Mouse (Mus musculus): Measurements from ENCODE around the gene Cacna1c. TPM values are rescaled to one million over a fixed set of nuclear protein-coding genes. Genes with fewer than 3 reads are reported as not detected.

The Cacna1c gene
- total RNA-seq, 2 experiments from 2014 or later, result 2.1 to 2.7 TPM

DNA sequence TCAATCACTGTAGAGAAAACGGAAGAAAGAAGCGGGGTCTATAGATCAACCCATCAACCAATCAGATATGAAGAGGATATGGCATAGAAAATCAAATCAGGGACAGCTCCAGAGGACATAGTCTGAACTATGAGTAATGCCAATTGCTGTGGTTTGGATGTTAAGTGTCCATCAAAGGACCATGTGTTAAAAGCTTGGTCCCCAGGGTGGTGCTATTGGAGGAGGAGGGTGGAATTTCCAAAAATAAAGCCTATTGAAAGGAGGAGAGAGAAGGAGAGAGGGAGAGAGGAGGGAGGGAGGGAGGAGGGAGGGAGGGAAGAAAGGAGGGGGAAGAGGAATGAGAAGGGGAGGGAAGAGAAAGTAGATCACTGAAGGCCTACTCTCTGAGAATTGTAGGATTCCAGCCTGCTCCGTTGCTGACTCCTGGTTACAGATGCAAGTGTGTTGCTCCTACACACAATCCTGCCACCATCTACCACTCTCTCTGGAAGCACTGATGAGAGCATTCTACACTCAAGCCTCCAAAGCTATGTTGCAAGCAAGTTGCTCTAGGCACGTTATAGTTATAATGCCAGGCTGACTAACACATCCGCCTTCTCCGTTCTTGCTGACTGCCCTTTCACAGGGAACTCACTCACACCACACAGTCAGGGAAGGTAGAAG lies 547.0 kb downstream of the Cacna1c start:
- no peak for DNase-seq

DNA sequence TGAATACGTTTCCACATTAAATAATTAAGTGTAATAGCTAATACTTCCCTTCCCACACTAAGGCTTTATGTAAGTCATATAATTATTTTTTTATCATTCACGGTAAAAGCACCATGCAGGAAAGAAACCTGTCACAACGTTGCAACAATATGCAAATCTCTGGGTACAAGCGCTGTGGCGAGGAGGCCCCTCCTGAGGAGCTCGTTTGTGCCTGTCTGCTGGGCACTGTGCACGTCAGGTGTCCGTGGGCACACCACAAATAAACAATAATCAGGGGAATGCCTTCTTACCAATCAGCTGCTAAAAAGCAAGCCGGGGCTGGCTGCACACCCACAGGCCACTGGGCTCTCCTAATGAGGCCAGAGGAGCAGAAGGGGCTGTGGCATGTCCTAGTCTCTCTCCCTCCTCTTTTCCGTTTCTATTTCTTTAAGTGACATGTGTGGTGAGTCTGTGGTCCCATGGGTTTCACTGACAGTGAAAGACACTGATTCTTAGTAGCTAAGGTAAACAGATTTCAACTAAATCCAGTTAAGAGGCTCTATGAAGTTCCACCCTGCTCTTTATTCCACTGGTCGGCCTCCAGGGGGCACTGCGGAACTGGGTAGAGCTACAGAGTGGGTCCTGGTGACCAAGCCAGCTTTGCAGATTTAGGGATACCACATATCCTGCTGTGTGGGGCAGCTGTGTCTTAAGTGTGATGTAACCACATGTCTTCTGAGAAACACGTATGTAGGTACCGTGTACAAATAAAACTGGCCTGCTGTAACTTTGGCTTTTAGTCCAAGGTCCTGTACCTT lies 549.8 kb downstream of the Cacna1c start:
- peak; percentile 59 for DNase-seq

DNA sequence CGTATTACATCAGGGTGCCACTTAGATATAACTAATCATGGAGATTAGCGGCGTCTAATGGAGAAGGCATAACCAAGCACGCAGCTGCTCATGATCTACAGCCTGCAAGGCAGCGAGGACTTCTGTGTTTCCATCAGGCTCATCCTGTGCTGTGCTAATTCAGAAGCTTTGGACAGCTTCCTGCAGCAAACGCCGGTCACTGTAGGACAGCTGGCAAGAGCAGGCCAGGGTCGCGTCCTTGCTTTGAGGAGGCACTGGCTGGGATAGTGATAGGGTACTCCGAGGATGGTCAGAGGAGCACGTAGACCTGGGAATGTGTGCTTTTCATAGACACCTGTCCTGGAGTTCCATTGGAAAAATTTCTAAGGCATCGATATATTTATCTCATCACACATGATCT lies 551.4 kb downstream of the Cacna1c start:
- no peak for DNase-seq

DNA sequence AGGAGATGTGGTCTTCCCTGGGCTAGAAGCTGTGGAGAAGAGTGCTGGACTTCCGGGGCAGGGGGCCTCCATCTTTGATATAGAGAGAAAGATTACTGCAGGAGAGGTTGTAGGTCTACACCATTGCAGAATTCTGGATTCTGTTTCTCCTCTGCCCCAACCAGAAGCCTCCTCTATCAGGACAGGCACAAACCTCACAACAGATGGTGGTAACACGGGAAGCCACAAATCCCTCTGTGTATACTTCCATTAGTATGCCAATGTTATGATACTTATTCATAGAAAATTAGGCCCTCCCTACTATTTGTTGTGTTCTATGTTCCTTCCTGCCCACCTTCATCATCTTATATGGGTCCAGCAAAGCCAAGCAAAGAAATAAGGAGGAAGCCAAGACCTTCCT lies 552.7 kb downstream of the Cacna1c start:
- no peak for DNase-seq

DNA sequence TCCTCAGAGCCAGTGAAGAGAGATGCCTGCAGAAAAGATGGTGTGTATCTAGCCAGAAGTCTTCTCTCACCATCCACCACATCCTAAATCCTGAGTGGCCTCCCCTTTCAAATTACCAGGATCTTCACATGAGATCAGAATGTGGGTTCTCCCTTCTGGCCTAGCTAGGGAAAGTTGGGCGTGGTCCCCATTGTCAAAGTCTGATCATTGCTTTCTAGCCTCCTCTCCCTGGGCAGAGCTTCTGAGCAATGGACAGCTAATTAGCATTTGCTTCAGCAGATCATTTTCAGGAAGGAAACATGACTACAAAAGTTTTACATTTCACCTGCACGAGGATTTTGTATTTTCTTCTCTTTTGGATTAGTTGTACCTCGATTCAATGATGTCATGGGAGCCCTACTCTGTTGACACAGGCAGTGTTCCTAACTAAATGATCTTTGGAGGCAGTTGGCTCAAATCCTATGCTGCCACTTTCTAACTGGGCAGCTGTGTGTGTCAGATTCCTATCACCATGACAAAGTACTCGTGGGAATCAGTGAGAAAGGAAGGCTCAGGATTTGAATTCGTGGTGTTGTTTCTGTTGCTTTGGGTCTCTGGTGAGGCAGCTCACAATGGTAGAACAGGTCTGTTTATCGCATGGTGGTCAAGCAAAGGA lies 554.4 kb downstream of the Cacna1c start:
- DNase-seq, result no peak

DNA sequence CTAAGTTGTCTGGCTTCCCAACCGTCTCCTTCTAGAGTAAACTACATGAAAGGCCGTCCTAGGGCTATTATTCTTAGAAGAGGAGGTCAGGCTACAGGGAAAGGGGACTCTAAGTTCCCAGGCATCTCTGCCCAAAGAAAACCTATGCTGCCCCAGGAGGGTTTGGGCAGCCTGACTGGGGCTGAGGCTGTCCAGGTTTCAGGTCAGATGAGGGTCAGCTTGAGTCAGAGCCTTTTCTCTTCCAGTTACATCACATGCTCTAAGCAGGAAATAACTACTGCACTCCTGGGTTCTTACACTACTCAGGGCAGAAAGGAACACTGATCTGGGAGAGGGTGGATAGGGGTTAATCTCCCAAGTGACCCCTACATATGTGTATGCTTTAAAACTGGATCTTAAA lies 556.4 kb downstream of the Cacna1c start:
- no peak for DNase-seq

DNA sequence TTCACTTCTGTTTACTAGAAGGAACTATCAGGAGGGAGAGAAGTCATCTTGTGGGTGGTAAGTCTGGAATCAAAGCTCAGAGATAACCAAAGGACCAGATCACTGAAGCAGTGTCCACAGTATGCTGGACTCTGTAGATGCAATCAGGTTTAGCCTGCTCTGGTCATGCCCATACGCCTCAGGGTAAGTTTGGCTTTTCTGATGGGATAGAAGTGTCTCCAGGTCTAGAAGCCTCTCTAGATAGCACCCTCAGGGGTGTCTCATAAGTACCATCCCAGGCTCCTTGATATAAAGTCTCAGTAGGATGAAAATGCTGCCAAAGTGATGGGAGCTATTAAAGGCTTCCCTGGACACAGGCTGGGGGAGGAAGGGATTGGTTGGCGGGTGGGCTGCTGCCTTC lies 557.3 kb downstream of the Cacna1c start:
- DNase-seq, result no peak

DNA sequence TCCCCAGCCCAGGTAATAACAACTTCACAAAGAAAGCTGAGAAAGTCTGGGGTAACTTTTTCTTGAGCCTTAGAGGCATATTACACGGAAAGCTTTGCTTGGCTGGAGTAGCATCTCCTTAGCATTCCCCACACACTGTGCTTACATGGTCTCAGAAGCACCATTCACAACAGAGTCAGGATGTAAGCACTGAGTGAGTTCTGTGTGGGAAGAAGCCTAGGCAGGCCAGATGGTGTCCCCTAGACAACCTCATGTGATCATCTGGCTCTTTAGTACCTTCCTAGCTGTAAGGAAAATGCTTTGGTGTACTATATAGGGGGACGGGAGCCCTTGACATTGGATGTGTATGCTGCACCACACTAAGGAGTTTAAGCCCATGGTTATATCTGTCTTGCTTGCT lies 563.7 kb downstream of the Cacna1c start:
- DNase-seq, result no peak

DNA sequence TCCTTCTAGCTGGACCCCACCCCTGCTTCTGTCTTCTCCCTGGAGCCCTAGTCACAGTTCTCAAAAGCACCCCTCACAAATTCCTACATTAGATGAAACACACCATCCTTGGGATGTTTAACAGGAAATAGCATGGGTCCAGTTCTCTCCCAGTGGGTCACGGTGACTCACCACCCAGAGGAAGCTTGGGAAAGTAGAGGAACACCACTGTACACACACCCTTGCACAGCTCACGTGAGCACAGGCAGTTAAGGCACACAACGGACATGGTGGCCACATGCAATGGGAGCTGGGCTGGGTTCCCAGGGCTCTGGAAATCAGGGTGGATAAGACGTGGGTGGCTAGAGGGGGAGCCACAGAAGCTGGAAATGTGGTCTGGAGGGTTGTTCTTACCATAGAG lies 566.2 kb downstream of the Cacna1c start:
- DNase-seq, result no peak

DNA sequence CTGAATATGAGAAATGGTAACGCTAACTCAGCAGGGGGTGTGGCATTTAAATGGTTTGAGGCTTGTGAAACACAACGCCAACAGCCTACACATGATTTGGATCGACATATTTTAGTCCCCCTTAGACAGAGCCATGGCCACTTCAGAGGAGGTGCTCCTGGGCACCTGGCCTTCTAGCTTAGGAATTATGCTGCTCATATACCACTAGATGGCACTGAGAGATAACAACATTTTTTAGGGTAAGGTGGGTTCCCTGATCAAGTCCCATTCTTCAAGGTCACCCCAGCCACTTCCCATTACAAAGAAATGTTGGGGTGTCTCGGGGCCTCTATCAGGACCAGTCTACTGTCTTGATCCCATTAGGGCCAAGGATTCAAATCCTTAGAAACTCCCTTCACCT lies 570.0 kb downstream of the Cacna1c start:
- DNase-seq, result no peak

DNA sequence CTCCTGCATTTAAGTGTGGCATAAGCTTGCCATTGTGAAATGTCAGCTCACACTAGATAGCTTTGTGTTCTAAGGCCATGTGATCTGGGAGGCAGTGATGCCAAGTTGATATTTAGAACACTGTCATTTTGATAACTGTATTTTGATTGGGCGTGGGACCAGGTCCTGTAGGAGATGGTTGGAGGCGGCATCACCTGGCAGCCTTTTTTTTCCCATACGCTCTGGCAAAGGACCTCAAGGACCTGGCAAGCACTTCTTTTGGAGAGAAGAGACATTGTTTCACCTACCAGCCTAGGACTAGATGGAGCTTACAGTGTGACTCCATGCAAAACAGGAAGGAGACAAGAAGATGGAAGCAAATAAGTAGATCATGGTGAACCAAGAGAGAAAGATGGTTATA lies 572.6 kb downstream of the Cacna1c start:
- no peak for DNase-seq

DNA sequence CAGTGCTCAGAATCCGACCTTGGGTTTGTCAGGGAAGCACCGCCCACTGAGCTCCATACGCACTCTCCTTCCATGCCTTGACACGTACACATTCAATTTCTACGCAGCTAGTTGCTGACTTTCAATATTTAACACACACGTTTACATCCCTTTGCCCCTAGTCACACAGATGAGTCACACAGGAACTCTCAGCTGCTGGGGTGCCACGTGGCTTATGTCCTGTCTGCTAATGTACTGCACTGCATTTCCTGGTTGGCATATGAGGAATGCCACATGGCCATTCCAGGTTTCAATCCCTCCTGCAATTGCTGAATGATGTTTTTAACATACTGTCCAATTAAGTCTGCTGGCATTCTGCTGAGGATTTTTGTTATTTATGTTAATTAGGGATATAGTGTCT lies 574.4 kb downstream of the Cacna1c start:
- no peak for DNase-seq

DNA sequence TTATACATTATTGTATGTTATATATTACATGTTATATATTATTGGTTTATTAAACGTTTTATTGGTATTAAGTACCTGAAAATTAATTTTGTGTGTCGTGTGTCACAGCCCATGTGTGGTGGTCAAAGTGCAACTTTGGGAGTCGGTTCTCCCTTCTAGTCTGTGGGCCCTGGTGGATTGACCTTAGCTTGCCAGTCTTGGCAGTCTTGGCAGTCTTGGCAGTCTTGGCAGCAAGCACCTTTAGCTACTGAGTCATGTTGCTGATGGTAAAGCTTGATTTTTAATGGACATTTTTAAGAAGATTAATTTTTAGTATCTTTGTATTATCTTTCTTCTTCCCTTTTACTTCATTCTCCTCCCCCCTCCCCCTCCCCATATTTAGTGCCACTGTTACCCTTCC lies 574.8 kb downstream of the Cacna1c start:
- DNase-seq, result no peak

DNA sequence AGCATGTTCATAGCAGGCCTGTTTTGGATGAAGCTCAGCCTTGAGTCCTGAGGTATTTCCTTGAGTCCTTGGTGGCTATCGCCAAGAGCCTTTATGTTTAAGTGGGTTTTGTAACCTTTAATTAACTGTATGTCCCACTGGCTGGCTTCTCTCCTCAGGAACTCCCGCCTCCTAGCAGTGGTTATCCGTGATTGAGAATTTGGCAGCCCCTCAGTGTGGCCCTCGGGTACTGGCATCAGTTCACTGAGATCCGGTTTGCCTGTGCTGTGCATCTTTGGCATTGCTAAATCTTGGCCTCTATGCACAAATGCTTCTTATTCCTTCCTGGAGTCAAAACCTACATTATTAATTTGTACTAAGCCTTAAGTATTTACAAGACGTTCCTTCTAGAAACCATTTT lies 587.3 kb downstream of the Cacna1c start:
- DNase-seq, result no peak

DNA sequence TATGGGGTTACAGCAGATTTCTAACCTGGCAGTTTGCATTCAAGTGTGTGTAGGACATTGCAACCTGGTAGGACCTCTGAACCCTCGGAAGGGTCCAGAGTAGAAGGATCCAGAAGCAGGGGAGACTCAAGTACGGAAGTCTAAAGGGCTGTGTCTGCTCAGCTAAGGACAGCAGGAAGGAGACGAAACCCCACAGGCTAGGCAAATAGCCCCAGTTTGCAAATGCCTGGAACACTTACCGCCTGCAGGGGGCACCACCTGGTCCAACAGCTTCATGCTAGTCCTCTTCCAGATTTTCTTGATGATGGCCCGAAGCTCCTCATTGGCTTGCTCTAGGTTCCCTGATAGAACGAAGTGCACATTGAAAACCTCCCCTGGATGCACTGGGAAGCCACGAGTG lies 590.2 kb downstream of the Cacna1c start:
- no peak for DNase-seq

DNA sequence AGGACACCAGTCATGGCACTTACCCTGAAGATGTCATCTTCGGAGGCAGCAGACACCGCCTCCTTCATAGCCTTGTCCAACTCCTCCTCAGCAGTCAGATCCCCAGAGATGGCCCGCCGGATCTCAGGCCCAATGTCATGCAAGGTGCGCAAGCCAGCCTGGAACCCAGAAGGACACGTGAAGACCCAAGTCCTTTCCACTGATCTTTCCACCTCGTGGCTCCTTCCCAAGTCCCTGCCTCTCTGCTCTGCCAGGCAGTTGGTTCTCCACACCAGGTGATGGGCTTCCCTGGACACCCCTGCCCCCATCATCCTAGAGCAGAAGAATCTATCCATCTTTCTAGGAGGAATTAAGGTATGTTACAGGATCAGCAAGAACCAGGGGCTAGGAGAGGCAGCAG lies 592.4 kb downstream of the Cacna1c start:
- no peak for DNase-seq

DNA sequence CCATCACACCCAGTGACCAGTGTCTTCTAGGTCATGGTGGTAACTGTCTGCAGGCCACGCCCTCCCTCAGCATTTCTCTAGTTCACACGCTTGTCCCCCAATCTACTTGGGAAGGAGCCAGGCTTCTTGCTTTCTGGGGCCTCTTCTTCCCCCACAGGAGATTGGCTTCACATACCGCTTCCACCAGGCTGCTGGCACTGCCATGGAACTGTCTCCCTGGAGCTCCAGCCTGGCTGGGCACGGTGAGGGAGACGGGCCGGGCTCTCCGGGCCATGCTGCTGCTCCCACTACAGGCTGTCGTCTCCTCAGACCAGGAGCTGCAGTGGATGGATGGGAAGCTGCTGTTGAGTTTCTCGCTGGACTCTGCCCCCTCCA lies 600.5 kb downstream of the Cacna1c start:
- no peak for DNase-seq

DNA sequence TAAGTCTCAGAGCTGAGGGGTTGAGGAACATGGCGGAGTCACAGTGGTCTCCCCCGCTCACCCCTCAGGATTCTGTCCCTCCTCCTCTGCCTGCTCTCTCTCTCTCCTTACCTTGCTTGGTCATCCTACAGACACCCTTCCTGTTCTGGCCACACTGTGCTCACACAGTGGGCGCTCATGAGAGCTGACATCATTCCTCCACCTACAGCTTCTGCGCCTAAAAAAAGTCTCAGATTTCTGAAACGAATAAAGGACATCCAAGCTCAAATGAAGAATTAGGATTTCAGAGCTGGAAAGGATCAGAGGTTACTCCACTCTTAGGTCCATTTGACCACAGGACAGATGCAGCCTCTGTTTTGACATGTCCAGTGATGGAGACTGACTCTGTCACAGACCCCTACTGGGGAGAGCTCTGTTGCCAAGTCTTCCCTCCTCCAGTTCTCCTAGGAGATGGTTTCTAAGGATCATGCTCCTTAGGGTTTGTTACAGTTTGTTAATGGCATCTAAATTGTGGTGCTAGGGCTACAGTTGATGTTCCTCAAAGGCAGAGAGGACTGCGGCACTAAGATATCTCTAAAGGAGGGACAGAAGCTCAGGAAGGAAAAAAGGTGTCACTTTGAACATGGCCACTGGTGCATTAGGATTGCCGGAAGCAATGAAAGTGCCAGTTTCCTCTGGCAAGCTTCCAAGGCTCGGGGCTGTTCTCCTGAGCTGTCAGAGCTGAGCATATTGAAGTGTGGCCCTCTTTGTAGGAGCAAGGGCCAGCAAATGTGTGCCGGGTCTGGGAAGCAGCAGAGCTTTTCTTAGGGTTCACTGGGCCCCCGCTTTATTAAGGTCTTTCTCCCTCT lies 601.2 kb downstream of the Cacna1c start:
- DNase-seq, result no peak

DNA sequence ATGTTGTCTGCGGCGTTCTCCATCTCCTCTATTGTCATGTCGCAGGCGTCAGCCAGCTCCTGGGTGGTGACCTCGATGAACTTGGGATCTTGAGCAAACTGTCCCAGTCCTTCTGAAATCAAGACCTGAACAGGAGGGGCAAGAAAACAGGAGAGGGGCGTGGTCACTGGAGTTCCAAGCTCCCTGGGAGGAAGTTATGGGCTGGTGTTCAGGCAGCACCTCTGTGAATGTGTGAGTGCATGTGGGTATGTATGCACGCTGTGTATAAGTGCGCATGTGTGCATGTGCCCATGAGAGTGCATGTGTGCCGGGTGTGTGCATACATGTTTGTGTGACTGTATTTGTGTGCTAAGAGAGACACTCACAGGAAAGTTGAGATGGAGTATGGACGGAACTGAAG lies 602.1 kb downstream of the Cacna1c start:
- DNase-seq, result no peak

DNA sequence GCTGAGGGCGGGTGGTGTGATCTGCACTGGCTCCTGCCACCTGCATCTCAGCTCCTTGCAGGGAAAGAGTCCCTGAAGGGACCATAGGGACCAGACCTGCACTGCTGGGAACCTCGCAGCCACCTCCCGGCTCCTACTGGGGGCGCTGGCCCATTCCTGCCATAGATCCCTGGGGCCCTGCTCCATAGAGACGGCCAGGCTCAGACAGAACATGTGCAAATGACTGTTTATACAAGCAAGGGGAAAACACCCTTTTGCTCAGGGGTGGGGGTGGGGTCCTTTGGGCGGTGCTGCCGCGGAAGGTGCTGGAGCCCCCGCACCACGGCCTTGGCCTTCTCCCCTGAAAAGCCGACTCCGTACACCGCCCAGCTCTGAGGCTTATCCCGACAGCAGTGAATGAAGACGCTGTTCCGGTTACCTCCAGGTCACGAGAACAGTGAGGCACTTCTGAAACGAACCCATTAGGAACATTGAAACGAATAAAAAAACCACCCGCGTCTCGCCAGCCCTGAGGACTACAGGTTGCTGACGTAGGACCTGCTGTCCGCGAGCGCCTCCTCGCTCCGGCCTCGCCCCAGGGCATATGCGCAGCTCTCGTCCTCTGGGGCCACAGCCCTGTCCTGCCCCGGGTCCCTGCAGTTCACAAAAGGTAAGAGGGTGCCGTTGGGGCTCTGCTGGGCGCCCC lies 602.7 kb downstream of the Cacna1c start:
- DNase-seq, result no peak

DNA sequence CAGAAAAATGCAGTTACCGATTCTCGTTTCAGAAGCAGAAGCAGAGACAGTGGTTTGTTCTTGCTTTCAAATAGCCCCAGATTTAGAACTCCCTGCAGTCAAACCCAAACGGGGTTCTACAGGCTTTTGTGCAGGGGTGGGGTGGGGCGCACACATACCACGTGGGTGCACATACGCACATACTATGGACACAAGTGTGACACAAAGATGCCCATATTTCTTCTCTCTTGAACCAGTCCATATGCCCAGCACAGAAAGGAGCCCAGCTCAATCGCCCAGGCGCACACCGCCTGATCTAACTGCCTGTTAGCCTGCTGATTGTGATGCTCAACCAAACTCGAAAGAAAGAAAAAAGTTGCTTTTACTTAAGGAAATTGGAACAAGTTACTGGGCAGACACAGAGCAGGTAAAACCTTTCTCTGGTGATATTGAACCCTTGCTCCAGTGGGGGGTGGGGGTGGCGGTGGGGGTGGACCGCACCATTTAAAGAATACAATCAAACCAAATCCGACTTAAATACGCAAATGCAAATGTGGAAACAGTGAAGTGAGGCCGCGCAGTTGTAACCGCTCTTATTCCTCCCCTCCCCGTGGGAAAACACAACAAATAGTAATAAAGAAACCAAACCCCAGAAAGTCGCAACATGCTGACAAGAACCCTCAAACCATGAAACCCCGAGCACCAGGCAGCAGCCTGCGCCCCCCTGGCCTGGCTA lies 603.4 kb downstream of the Cacna1c start:
- no peak for DNase-seq

Measured in gastrocnemius, postnatal 25 days (tissue).